Mouse (Mus musculus): ENCODE data around the gene Galm. TPM values are rescaled to one million over a fixed set of nuclear protein-coding genes. Genes with fewer than 3 reads are reported as not detected.
"Not testable (repeated sequence)": the region's sequence is repeated elsewhere in the genome, so short reads cannot be mapped to it uniquely, and the experiment has no call there.

Galm gene
- total RNA-seq, 2 experiments from 2014 or later, result 1.8 to 2.6 TPM

DNA sequence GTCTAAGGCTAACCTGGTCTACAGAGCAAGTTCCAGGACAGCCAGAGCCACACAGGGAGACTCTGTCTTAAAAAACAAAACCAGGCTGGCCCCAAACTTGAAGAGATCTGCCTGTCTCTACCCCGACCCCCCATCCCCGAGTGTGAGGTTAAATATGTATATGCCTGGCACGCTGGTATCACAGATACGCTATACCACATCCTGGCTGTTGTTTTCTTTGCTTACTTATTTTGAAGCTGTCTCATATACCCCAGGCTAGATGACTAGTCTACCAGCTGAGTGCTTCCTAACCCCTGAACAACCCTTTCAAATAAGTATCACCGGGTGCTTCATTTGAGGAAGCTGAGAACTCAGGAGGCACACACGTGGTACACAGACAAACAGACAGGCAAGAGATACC, 42.5 kb downstream of the Galm start:
- Histone ChIP-seq H3K27ac (no peak overlapping the region), H3K4me3 (no peak overlapping the region)
- TF ChIP-seq CTCF (IDR thresholded peaks at IDR 0.05), result no peak
- intact Hi-C loops (cut with DNase I), result loop anchor here (2.0 kb wide), 1 partner anchor 109 kb away; no protein-coding TSS in a partner anchor
- no peak for DNase-seq (ENCODE audit: extremely low spot score in 1 of 2, low spot score in 2 of 2)

DNA sequence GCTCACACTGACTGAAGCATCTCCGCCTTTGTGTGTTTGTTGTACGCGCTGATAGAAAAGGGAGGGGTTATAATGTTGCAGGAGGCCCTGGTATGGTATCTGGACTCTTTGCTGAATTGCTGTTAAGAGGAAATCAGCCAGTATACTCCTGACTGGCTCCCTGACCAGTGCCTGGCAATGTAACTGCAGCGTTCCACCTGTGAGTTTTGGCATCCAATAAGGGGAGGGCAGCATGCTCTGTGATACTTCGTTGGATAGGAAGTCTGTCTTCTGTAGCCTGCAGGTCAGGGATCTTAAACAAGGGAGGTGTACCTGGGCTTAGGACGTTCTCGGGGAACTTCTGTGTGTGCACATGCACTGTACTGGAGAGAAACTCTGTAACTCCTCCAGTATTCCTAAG, 43.7 kb downstream of the Galm start:
- Histone ChIP-seq H3K4me3 (no peak overlapping the region), H3K27ac (no peak overlapping the region)
- intact Hi-C loops (cut with DNase I), result no loop called here
- no peak for DNase-seq (ENCODE audit: extremely low spot score in 1 of 2, low spot score in 2 of 2)
- TF ChIP-seq CTCF (IDR thresholded peaks at IDR 0.05), result no peak

GRCm38 (mm10) chr17:80171948-80172347, 44.7 kb downstream of the Galm start:
- no peak overlapping the region for H3K27ac ChIP-seq
- intact Hi-C loops (cut with DNase I), result no loop called here
- H3K4me3 ChIP-seq, result no peak overlapping the region
- no peak for DNase-seq (ENCODE audit: extremely low spot score in 1 of 2, low spot score in 2 of 2)
- TF ChIP-seq CTCF (IDR thresholded peaks at IDR 0.05), result no peak

DNA sequence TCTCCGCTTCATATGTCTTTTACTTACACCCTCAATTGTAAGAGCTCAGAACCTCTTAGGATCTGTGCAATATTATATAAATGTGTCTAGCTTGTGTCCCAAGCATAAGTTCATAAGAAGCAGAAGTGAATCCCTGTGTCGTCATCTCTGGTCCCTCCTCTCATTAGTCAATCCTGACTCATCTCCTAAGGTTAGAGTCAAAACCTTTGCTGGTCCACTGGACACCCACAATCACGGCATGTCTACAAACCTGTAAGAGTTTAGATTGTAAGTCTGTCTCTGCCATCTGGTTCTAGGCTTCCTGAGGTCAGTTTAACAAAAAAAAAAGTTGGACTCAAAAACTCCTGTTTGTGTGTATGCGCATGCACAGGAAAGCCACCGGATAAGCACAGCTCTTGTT, 45.5 kb downstream of the Galm start:
- TF ChIP-seq CTCF (IDR thresholded peaks at IDR 0.05), result no peak
- DNase-seq (ENCODE audit: extremely low spot score in 1 of 2, low spot score in 2 of 2), result no peak
- Histone ChIP-seq H3K4me3 (no peak overlapping the region), H3K27ac (no peak overlapping the region)
- intact Hi-C loops (cut with DNase I), result no loop called here

GRCm38 (mm10) chr17:80173708-80174107, 46.4 kb downstream of the Galm start:
- no peak for DNase-seq (ENCODE audit: extremely low spot score in 1 of 2, low spot score in 2 of 2)
- intact Hi-C loops (cut with DNase I), result no loop called here
- Histone ChIP-seq H3K27ac (no peak overlapping the region), H3K4me3 (no peak overlapping the region)
- no peak for TF ChIP-seq CTCF (IDR thresholded peaks at IDR 0.05)

GRCm38 (mm10) chr17:80174146-80174545, 46.9 kb downstream of the Galm start:
- intact Hi-C loops (cut with DNase I), result no loop called here
- DNase-seq (ENCODE audit: extremely low spot score in 1 of 2, low spot score in 2 of 2), result no peak
- Histone ChIP-seq H3K27ac (no peak overlapping the region), H3K4me3 (no peak overlapping the region)
- no peak for TF ChIP-seq CTCF (IDR thresholded peaks at IDR 0.05)

- TF ChIP-seq CTCF (IDR thresholded peaks at IDR 0.05), result no peak
- Histone ChIP-seq H3K27ac (no peak overlapping the region), H3K4me3 (no peak overlapping the region)
- intact Hi-C loops (cut with DNase I), result loop anchor here (5.0 kb wide), 1 partner anchor 308 kb away; no protein-coding TSS in a partner anchor
- DNase-seq (ENCODE audit: extremely low spot score in 1 of 2, low spot score in 2 of 2), result no peak
Measured at GRCm38 (mm10) chr17:80174699-80175385, 47.6 kb downstream of the Galm start.

GRCm38 (mm10) chr17:80175386-80175739, 48.1 kb downstream of the Galm start:
- intact Hi-C loops (cut with DNase I), result loop anchor here (5.0 kb wide), 1 partner anchor 308 kb away; no protein-coding TSS in a partner anchor
- DNase-seq (ENCODE audit: extremely low spot score in 1 of 2, low spot score in 2 of 2), result no peak
- Histone ChIP-seq H3K4me3 (no peak overlapping the region), H3K27ac (no peak overlapping the region)
- TF ChIP-seq CTCF (IDR thresholded peaks at IDR 0.05), result no peak

- DNase-seq (ENCODE audit: extremely low spot score in 1 of 2, low spot score in 2 of 2), result no peak
- H3K4me3 ChIP-seq, result no peak overlapping the region
- intact Hi-C loops (cut with DNase I), result loop anchor here (5.0 kb wide), 1 partner anchor 309 kb away; no protein-coding TSS in a partner anchor
- TF ChIP-seq CTCF (IDR thresholded peaks at IDR 0.05), result no peak
- no peak overlapping the region for H3K27ac ChIP-seq
Measured at GRCm38 (mm10) chr17:80175966-80176365, 48.7 kb downstream of the Galm start.

GRCm38 (mm10) chr17:80178846-80179245, 51.6 kb downstream of the Galm start:
- not testable (repeated sequence) for H3K4me3 ChIP-seq; H3K27ac ChIP-seq; DNase-seq (ENCODE audit: extremely low spot score in 1 of 2, low spot score in 2 of 2)
- intact Hi-C loops (cut with DNase I), result loop anchor here (5.0 kb wide), 1 partner anchor 312 kb away; no protein-coding TSS in a partner anchor

DNA sequence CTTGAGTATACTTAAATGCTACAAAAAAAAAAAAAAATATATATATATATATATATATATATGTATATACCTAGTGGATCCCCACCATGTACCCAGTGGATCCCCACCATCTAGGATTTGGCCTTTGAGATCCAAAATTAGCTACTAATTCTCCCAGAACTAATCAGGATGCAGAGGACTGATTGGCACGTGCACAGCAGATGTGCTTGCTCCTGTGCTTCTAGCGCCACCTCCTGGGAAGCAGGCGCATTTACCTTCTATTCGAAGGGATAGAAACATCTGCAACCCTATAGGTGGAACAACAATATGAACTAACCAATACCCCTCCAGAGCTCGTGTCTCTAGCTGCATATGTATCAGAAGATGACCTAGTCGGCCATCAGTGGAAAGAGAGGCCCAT, 52.7 kb downstream of the Galm start:
- intact Hi-C loops (cut with DNase I), result loop anchor here (1.0 to 10.0 kb wide), 4 partner anchors 132 to 475 kb away; no protein-coding TSS in a partner anchor
- peak; percentile 84 for TF ChIP-seq CTCF (IDR thresholded peaks at IDR 0.05)
- no peak overlapping the region for H3K4me3 ChIP-seq
- H3K27ac ChIP-seq, result no peak overlapping the region
- DNase-seq (ENCODE audit: extremely low spot score in 1 of 2, low spot score in 2 of 2), result peak; percentile 67 to 70

DNA sequence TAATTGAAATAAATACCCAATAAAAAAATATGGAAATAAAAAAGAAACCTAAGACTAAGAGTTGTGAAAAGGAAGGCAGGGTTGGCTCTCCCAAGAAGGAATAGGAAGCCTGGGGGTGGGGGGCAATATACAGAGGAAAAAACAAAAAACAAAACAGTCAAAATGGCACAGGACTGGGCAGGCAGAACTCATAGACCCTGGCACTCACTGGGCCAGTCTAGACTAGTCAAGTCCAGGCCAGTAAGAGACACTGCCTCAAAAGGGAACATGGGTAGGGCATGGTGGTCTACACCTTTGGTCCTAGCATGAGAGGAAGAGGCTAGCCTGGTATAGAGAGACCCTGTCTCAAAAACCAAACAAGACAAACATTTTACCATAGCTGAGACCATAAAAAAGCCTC, 53.2 kb downstream of the Galm start:
- no peak for DNase-seq (ENCODE audit: extremely low spot score in 1 of 2, low spot score in 2 of 2)
- Histone ChIP-seq H3K27ac (no peak overlapping the region), H3K4me3 (no peak overlapping the region)
- TF ChIP-seq CTCF (IDR thresholded peaks at IDR 0.05), result no peak
- intact Hi-C loops (cut with DNase I), result loop anchor here (1.0 to 10.0 kb wide), 3 partner anchors 132 to 476 kb away; no protein-coding TSS in a partner anchor

- no peak for TF ChIP-seq CTCF (IDR thresholded peaks at IDR 0.05)
- H3K4me3 ChIP-seq, result no peak overlapping the region
- no peak for DNase-seq (ENCODE audit: extremely low spot score in 1 of 2, low spot score in 2 of 2)
- intact Hi-C loops (cut with DNase I), result loop anchor here (10.0 kb wide), 1 partner anchor 479 kb away; no protein-coding TSS in a partner anchor
- H3K27ac ChIP-seq, result no peak overlapping the region
Measured at GRCm38 (mm10) chr17:80183615-80184014, 56.3 kb downstream of the Galm start.

All from left cerebral cortex, adult 2 months (tissue).